Mouse (Mus musculus): ENCODE data around the gene Rfng.

DNA sequence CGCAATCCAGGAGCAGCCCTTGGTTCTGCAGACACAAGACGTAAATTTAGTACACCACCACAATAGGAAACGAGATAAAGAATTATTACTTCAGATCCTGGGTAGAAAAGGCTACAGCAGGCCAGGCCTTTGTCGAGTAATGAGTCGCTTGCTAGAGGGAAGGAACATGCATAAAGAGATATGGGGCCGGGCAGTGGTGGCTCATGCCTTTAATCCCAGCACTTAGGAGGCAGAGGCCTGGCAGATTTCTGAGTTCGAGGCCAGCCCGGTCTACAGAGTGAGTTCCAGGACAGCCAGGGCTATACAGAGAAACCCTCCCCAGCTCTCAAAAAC is 12.6 kb upstream of the Rfng start:
- no peak for TF ChIP-seq GATA1 (IDR thresholded peaks at IDR 0.05; ENCODE audit: borderline replicate concordance, low read length)
- TF ChIP-seq FLI1 (IDR thresholded peaks at IDR 0.05; ENCODE audit: low read length), result no peak

Measured in megakaryocyte, embryonic 14.5 days (primary cell).